Mouse (Mus musculus) right cerebral cortex, postnatal 4 days (tissue): ENCODE data around the gene Dact1.
A peak's percentile ranks its signal among the peaks of the same experiment; 100 is the strongest.

Experiments used
- DNase-seq: peaks from one replicate; pipeline ENCODE4 v3.0.0-alpha.2; 2022

Dact1 gene

GRCm38 (mm10) chr12:71309581-71310067 is at the start of gene Dact1:
Gene Dact1, plus strand, starts transcription at chr12:71309884.
- DNase-seq: peak; percentile 77

DNA sequence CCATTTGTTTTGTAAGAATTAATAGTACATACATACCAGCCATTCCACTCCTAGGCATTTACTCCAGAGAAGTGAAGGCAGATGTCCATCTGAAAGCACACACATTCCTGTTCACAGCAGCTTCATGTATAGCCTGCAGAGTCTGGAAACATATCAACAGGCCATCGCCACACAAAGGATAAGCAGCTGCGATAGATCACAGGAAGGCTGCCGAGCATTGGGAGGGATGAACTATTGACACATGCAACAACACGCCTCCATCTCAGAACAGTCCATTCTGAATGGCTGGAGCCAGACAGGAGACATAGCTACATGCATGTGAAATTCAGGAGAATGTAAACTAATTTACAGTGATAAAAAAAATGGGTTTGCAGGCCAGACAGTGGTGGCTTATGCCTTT is 45.5 kb upstream of the Dact1 start:
- DNase-seq: no peak

DNA sequence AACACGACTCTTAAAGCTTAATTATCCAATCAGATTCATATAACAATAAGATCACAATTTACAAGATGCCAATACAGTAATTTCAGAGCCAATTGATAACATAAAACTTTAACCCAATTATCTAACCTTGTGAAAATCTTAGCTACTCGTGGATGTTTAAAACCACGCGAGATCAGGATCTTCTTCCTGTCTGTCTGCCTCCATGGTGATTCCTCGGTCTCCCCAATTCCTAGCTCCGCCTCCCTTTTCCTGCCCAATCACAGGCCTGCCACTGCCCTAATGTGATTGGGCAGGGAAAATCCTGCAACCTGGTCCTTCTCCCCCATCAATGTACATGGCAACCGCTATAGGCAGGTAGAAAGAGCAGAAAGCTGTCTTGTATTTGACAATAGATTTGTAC is 40.3 kb upstream of the Dact1 start:
- no peak for DNase-seq

DNA sequence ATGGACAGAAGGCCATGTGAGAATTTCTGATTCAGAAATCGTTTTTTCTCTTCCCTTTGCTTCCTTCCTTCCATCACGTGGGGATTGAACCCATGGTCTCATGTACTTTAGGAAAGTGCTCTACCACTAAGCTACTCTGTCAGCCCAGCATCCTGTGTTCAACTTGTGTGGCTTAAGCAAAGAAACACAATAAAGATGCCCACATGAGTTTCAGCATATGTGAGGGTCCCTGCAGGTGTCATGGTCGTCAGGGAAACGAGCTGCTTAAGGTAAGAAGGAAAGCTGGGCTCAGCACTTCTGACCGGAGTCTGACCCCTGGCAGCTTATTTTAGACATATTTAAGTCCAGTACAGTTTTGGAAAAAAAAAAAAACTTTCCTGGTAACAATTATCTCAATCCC is 38.6 kb upstream of the Dact1 start:
- DNase-seq: no peak

- no peak for DNase-seq
Observed at GRCm38 (mm10) chr12:71274519-71275237, 35.0 kb upstream of the Dact1 start.

DNA sequence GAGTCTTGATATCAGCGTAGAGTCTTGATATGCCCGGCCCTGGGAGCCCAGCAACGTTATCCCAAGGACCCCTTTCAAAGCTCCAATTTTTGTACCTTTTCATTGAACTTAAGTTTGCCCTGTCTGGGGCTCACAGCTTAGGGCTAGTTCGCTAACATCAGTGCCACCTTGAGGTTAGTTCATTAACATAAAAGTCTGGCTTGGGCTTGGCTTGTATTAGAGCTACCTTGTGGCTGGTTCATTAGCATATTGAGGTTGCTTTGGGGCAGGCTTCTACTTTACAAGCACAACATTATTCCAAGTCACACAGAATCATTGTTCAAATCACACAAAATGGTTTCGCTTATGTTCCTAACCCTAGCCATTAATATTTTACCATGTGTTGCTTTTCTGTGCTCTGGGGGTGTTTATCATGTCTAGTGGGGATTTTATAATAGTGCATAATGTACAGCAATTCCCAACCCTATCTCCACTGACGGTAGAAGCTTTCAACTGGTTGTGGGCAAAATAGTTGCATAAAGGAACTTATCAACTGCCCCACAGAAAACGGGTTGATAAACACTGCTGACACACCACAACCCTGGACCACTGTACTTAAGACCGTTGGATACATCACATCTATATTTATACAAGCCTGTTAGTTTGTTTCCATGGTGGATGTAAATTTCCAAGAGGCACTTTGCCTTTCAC is 33.6 kb upstream of the Dact1 start:
- DNase-seq: no peak

DNA sequence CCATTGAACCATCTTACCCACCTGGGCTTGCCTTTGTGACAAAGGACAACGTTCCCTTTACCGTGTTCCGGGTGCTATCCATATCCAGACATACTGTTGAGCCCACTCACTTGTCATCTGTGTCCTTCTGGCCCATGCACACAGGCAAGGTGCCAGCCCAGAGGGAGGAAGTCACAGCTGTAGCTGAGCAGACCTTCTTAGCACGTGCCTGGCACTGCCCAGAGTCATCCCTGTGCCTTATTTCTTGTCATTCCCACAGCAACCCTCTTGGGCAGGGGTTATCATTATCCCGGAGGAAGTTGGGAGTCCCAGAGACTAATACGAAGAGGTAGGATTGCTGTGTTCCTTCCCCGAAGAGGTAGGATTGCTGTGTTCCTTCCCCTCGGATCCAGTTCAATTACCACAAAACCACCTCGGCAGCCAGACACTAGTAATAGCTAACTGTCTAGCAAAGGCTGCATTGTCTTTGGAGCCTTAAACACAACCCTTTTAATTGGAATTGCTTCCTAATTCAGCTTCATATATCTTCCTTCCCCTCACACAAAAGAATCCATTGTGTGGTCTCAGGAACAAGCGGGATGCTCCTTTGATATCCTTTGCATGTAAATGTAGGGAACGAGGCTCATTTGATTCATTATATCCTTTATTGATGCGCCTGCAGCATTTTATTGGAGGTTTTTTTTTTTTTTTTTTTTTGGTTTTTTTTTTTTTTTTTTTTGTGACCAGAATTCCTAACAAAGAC is 30.0 kb upstream of the Dact1 start:
- DNase-seq: peak; percentile 26

- no peak for DNase-seq
Observed at GRCm38 (mm10) chr12:71281201-71281768, 28.4 kb upstream of the Dact1 start.

DNA sequence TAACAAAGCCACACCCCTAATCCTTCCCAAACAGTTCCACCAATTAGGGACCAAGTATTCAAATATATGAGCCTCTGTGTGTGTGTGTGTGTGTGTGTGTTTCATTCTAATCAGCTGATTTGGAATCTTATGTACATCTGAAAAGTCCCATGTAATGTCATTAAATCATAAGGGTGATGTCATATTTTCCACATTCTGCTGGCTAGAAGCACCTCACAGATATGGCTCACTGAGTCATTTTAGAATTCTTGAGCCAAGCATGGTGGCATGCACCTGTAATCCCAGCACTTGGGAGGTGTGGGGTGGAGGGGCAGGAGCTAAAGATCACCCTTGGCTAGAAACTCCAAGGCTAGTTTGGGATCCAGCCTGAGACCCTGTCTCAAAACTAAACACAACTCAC is 24.3 kb upstream of the Dact1 start:
- no peak for DNase-seq

DNA sequence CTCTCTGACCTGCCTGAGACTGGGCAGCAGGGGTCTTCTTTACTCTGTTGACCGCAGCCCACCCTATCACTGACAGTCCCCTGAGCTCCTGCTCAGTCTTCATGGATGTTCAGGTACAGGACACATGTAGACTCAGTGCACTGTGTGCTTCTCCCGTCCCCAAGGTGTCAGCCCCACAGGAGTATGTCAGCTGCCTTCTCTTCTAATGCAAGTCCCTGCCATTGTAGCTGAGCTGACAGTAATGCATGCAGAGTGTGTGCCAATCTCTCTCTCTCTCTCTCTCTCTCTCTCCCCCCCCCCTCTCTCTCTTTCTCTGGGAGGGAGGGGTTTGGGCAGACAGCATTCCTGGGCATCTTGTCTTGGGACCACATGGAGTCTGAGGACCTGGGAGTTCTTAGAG is 19.2 kb upstream of the Dact1 start:
- DNase-seq: no peak

GRCm38 (mm10) chr12:71293960-71294942 is 15.4 kb upstream of the Dact1 start:
- DNase-seq: no peak

GRCm38 (mm10) chr12:71296849-71297535 is 12.7 kb upstream of the Dact1 start:
- no peak for DNase-seq

DNA sequence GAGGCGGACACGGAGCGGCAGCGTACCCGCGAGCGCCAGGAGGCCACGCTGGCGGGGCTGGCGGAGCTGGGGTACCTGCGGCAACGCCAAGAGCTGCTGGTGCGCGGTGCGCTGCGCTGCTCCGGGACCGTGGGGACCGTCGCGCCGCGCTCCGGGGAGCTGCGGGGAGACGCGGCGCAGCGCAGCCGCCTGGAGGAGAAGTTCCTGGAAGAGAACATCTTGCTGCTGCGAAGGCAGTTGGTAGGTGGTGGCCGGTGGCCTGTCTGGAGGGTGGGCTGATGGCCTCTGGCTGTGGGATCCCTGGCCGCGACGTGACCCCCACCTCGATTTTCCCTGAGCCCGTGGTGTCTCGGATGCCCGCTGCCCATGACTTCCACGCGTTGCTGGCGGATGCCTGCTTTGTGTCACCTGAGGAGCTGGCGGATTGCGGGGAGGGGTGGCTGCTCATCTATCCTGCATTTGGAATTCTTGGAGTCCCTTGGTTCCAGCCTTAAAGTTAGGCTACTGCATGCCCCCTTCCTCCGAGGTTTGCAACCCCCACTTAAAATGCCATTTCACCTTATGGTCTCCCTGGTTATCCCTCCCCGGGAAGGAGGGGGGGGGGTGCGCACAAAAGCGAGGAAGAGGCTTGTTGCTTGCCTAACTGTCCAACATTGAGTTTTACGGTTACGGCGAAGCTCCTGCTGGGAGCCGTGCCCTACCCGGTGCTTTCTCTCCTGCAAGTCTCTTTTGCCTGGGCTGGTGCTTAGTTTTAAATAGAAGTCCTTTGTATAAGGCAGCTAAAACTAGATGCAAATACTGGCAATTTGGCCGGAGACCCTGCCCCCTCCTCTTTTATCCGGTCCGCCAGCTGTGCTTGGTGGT is 616 bp downstream of the Dact1 start:
- peak; percentile 48 for DNase-seq

DNA sequence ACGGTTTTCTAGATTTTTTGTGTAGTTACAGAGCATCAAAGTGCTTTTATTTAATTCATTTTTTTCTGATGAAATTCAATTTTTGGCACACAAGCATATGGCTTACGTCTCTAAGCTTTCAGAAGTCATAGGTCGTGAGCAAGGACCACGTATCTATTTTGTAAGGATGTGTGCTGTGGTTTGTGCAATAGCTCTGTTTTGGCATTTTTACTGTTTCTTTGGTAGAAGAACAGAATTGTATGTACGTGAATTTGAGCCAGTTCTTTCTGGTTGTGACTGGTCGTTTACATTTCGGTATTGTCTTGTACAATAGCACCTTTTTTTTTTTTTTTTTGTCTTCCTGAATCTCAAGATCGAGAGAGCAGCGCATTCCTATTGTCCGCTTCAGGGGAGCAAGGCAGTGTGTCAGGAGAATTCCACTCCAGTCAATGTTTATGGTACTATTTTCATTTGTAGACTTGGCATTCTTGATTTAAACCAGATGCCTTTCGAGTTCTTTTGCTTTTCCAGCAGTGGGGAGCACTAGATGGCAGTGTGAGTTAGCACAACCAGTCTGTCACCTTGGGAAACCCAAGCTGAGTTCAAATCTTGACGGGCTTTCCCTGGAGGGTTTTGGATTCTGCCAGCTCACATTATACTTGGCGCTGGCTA is 1.7 kb downstream of the Dact1 start:
- DNase-seq: peak; percentile 40

- peak; percentile 11 for DNase-seq
Observed at GRCm38 (mm10) chr12:71318239-71318638, 8.6 kb downstream of the Dact1 start.

GRCm38 (mm10) chr12:71319536-71319935 is 9.9 kb downstream of the Dact1 start:
- DNase-seq: no peak

GRCm38 (mm10) chr12:71332646-71333045 is 23.0 kb downstream of the Dact1 start:
- no peak for DNase-seq

DNA sequence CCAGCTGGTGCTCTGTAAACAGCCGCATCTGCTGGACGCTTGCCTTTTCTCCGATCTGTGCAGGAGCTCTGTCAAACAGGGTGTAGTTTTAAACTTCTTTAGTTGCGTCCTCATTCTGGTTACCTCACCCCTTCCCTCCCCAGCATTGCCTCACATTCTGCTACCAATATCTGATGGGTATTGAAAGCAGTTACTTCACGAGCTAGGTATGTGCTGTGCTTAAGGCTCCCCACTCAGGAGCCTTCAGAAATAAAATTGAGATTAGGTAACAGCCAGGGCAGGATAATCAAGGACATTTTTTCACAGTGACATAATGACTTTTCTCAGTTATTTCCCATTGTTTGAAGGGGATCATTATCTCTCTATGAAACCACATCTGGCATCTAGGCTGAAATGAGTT is 23.9 kb downstream of the Dact1 start:
- DNase-seq: no peak

- DNase-seq: no peak
Observed at GRCm38 (mm10) chr12:71337025-71337582, 27.4 kb downstream of the Dact1 start.
